Mouse (Mus musculus): ENCODE results near the gene Slc44a5. TPM values are rescaled to one million over a fixed set of nuclear protein-coding genes. Genes with fewer than 3 reads are reported as not detected.
"Not testable (repeated sequence)": the region's sequence is repeated elsewhere in the genome, so short reads cannot be mapped to it uniquely, and the experiment has no call there.

Slc44a5 gene
- total RNA-seq, 2 experiments from 2014 or later: not detected

DNA sequence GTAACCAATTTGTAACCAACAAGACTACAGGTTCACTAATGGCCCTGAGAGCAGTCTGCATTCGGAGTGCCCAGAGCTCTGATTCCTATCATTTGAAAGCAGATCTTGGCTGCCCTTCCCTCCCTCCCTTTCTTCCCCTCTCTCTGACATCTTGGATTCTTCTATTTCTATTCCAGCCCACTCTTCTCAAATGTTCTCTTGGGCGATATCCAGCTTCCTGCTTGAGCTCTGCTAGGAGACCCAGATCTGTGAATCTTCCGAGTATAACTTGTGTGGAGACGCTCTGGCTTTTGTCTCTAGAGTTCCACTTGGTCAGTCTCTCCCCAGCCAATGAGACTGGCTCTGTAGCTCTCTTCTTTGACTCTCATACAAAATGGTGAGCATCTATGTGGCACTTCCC is 169.4 kb downstream of the Slc44a5 start:
- no peak for ATAC-seq (ENCODE audit: poor library complexity, severe bottlenecking)

GRCm38 (mm10) chr3:154145750-154146149 is 172.5 kb downstream of the Slc44a5 start:
- ATAC-seq (ENCODE audit: poor library complexity, severe bottlenecking): no peak

DNA sequence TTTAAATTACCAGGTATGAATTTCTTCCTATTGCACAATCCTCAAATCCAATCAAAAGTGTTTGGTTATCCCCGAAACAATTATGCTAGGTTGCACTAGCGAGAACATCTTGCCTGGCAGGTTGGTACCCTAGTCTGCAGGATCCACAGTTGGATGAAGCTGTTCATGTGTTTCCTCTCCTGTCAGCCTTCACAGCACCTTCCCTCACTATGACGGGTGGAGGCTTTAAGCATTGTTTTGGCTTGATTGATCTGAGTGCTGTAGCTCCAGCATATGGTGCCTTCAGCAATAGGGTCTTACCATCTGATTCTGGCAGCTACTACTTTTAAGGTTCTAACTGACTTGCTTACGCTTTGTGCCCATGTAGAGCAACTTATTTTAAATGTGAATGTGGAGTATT is 176.5 kb downstream of the Slc44a5 start:
- ATAC-seq (ENCODE audit: poor library complexity, severe bottlenecking): no peak

DNA sequence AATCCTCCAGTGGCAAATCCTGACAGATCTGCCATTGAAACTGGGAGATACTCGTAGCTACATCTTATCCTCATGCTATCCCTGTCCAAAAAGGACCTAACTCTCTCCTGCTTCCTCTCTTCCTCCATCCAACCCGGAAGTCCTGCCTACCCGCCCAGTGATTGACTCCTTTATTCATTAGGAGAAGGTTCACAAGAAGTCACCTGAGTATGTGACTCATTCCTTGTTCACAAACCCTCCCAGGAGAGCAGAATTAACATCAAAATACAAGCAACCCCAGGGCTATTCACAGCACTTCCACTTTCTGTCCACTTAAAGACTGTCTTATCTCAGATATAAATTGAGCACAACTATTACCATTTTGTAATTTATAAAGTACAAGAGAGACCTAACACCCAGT is 180.3 kb downstream of the Slc44a5 start:
- not testable (repeated sequence) for ATAC-seq (ENCODE audit: poor library complexity, severe bottlenecking)

DNA sequence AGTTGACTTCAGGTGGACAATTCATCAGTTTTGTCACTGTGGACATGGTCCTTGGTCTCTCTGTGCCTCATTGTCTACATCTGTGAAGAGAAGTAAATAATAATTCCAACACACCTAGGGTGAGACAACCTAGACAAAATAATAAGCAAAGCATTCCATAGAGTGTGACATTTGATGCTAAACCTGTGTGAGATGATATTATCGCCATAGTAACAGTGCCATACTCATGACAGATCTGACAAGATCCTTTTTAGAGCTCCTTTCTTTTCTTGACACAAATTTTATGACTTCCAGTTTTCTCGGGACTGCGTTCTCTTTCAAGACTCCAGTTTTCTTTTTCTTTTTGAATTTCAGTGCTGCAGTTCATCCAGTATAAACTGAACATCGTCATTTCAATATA is 192.6 kb downstream of the Slc44a5 start:
- no peak for ATAC-seq (ENCODE audit: poor library complexity, severe bottlenecking)

GRCm38 (mm10) chr3:154171881-154172592 is 198.8 kb downstream of the Slc44a5 start:
- no peak for ATAC-seq (ENCODE audit: poor library complexity, severe bottlenecking)

- ATAC-seq (ENCODE audit: poor library complexity, severe bottlenecking): no peak
These were observed 199.3 kb downstream of the Slc44a5 start for GRCm38 (mm10) chr3:154172593-154172965.

GRCm38 (mm10) chr3:154173556-154173955 is 200.3 kb downstream of the Slc44a5 start:
- no peak for ATAC-seq (ENCODE audit: poor library complexity, severe bottlenecking)

DNA sequence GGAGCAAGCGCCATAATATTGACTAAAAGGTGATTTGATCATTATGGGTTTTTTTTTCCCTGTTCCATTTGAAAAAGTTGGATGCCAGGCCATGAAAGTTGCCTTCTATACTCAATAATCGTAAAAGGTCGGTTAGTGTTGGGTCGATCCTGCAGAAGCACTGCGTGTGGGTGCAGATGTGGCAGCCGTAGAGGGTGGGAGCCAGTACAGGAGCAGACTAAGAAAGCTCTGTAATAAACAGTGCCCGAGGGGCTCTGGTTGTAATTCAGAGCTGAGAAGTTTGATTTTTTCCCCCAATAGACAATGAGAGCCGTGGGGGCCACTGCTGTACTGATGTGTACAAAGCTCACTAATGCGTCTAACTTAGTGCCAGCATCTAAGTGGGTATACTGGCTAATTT is 200.8 kb downstream of the Slc44a5 start:
- no peak for ATAC-seq (ENCODE audit: poor library complexity, severe bottlenecking)

DNA sequence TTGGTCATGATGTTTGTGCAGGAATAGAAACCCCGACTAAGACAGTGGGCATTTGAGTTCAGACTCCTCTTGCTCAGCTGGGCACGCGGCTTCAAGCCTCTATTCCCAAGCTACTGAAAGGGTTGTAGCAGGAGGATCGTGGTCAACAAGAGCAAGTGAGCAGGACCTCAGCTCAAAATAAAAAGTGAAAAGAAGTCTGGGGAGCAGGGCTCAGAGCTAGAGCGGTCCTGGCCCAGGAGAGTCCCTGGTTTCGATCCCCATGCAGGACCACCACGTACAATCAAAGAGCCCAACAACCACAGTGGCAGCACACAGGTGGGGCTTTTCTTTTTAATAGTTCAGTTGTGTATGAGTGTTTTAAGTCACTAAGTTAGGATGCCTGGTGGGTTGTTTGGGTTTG is 201.5 kb downstream of the Slc44a5 start:
- ATAC-seq (ENCODE audit: poor library complexity, severe bottlenecking): no peak

GRCm38 (mm10) chr3:154177665-154178305 is 204.5 kb downstream of the Slc44a5 start:
- peak; percentile 98 for ATAC-seq (ENCODE audit: poor library complexity, severe bottlenecking)

- no peak for ATAC-seq (ENCODE audit: poor library complexity, severe bottlenecking)
These were observed 206.2 kb downstream of the Slc44a5 start for GRCm38 (mm10) chr3:154179423-154179920.

- peak; percentile 96 for ATAC-seq (ENCODE audit: poor library complexity, severe bottlenecking)
These were observed 209.8 kb downstream of the Slc44a5 start for GRCm38 (mm10) chr3:154182987-154183386.

- ATAC-seq (ENCODE audit: poor library complexity, severe bottlenecking): no peak
These were observed 210.7 kb downstream of the Slc44a5 start for GRCm38 (mm10) chr3:154183957-154184356.

DNA sequence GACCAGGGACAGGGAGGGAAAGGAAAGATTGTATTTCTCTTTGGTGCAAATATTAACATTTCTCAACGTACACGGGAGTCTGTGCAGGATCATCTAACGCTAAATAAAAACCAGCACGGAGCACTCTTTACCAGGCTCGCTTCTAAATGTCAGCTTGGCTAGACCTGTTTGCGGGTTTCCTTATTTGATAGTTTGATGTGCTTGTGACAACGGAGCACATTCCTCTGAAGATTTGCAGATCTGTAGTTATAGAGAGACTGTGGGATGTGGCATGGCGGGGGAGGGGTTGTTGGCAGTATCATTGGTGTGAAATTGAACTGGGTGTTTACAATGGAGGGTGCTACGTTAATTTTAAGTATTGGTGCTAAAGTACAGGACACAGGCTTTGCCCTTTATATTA is 215.4 kb downstream of the Slc44a5 start:
- no peak for ATAC-seq (ENCODE audit: poor library complexity, severe bottlenecking)

GRCm38 (mm10) chr3:154192328-154193030 is 219.2 kb downstream of the Slc44a5 start:
- no peak for ATAC-seq (ENCODE audit: poor library complexity, severe bottlenecking)

GRCm38 (mm10) chr3:154193189-154193840 is 220.1 kb downstream of the Slc44a5 start:
- peak; percentile 10; the same call in 1 of the 2 replicates for ATAC-seq (ENCODE audit: poor library complexity, severe bottlenecking)

DNA sequence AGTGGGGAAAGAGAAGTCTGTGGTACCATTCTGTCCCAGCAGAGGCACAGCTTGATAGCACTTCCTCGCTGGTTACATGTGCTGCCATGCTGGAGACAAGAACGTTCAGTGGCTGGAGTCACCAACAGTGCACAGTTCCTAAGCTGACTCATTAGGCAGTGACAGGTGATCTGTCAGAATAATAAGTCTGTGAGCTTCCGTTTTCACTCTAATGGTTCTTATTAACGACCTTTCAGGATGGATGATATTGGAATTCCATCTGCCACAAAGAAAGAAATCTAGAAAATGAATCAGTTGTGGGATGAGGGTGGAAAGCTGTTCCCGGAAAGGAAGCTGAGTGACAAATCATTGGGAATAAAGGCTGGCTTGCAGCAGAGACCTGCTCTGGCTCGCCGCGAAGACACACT is 227.2 kb downstream of the Slc44a5 start:
- ATAC-seq (ENCODE audit: poor library complexity, severe bottlenecking): no peak

GRCm38 (mm10) chr3:154201796-154202195 is 228.6 kb downstream of the Slc44a5 start:
- no peak for ATAC-seq (ENCODE audit: poor library complexity, severe bottlenecking)

GRCm38 (mm10) chr3:154202383-154202782 is 229.1 kb downstream of the Slc44a5 start:
- ATAC-seq (ENCODE audit: poor library complexity, severe bottlenecking): no peak

GRCm38 (mm10) chr3:154208479-154208878 is 235.2 kb downstream of the Slc44a5 start:
- ATAC-seq (ENCODE audit: poor library complexity, severe bottlenecking): no peak
